Mouse (Mus musculus) kidney, postnatal 0 days (tissue): Measurements from ENCODE around the gene Cyp3a57. TPM values are rescaled to one million over a fixed set of nuclear protein-coding genes. Genes with fewer than 3 reads are reported as not detected.
"Not testable (repeated sequence)": the region's sequence is repeated elsewhere in the genome, so short reads cannot be mapped to it uniquely, and the experiment has no call there.

Source experiments
- ATAC-seq: fragments of 200-750 bp; cut with Nextera tagmentation; replicated peaks from 2 replicates; pipeline ENCODE4 v1.8.0; 2017; ENCODE audit warnings: low read depth, moderate number of reproducible peaks, moderate TSS enrichment, moderate library complexity; ENCODE audit not compliant: low FRiP score
- DNase-seq: peaks from one replicate; pipeline ENCODE4 v3.0.0-alpha.2; 2016; ENCODE audit warnings: low spot score
- H3K27ac ChIP-seq: fragments of 300-500 bp; sonication (generic); 2 replicates; pipeline ENCODE4 v1.5.1; 2014; ENCODE audit warnings: mild to moderate bottlenecking
- H3K27me3 ChIP-seq: fragments of 300-500 bp; sonication (generic); 2 replicates; pipeline ENCODE4 v1.6.1; 2014; ENCODE audit warnings: low read length, mixed read lengths; ENCODE audit not compliant: insufficient read depth
- H3K36me3 ChIP-seq: fragments of 300-500 bp; sonication (generic); 2 replicates; pipeline ENCODE4 v1.6.1; 2014; ENCODE audit warnings: low read length, mixed read lengths; ENCODE audit not compliant: insufficient read depth
- H3K4me1 ChIP-seq: fragments of 300-500 bp; sonication (generic); replicated peaks from 2 replicates; pipeline ENCODE4 v1.6.1; 2014; ENCODE audit warnings: antibody characterized with exemption, low read length, mixed read lengths; ENCODE audit not compliant: insufficient read depth
- H3K4me2 ChIP-seq: fragments of 300-500 bp; sonication (generic); 2 replicates; pipeline ENCODE4 v1.6.1; 2014; ENCODE audit warnings: mild to moderate bottlenecking, low read length, moderate library complexity, mixed read lengths
- H3K4me3 ChIP-seq: fragments of 300-500 bp; sonication (generic); replicated peaks from 2 replicates; pipeline ENCODE4 v1.5.1; 2014; ENCODE audit warnings: low read depth, low read length
- H3K9ac ChIP-seq: fragments of 300-500 bp; sonication (generic); 2 replicates; pipeline ENCODE4 v1.6.1; 2014; ENCODE audit warnings: low read depth, low read length
- H3K9me3 ChIP-seq: fragments of 300-500 bp; sonication (generic); replicated peaks from 2 replicates; pipeline ENCODE4 v1.6.1; 2016; ENCODE audit warnings: low read length, inconsistent platforms, mixed read lengths
- CTCF ChIP-seq: IDR thresholded peaks from 2 replicates; pipeline ENCODE4 v1.5.1; 2016; ENCODE audit warnings: antibody characterized with exemption, low read depth, mild to moderate bottlenecking, moderate library complexity
- whole genome bisulfite sequencing: fragments of 180-500 bp; shearing (Covaris S2); extraction: QIAGEN DNeasy Blood & Tissue Kit; methylation state at CpG from one replicate; pipeline ENCODE4 v1.1.7; 2014; 5-methylcytosine and 5-hydroxymethylcytosine counted together
- polyA plus RNA-seq: library from polyadenylated mRNA; unstranded; fragments of >200 nt; fragmentation: Nextera tagmentation; extraction: Ambion mirVana; gene quantifications from 2 replicates; pipeline ENCODE4 v1.2.1, GENCODE M21; 2015

Gene Cyp3a57
- polyA plus RNA-seq, 1 experiment from 2014 or later = 0.16 TPM

GRCm38 (mm10) chr5:145317141-145317540, 27.9 kb upstream of the Cyp3a57 start:
- no peak for DNase-seq
- H3K27me3 ChIP-seq = no peaks in the 10 kb centered on the region
- 95% methylated on average over 1 of the region's 1 CpGs for WGBS

GRCm38 (mm10) chr5:145338756-145339155, 6.3 kb upstream of the Cyp3a57 start:
- not testable (repeated sequence) for H3K36me3 ChIP-seq, ATAC-seq, H3K4me2 ChIP-seq, H3K9ac ChIP-seq, H3K4me1 ChIP-seq, H3K27ac ChIP-seq, H3K27me3 ChIP-seq, DNase-seq, H3K9me3 ChIP-seq, H3K4me3 ChIP-seq

More at GRCm38 (mm10) chr5:145317141-145317540, 27.9 kb upstream of the Cyp3a57 start:
- H3K9me3 ChIP-seq = no peaks in the 10 kb centered on the region
- no peak overlapping the region for H3K4me2 ChIP-seq
- H3K9ac ChIP-seq = no peak overlapping the region
- no peak for TF ChIP-seq CTCF
- no peaks in the 10 kb centered on the region for H3K36me3 ChIP-seq
- no peaks in the 10 kb centered on the region for H3K4me1 ChIP-seq
- no peak overlapping the region for H3K4me3 ChIP-seq
- no peak overlapping the region for H3K27ac ChIP-seq
- no peak for ATAC-seq

- ATAC-seq = no peak
Observed at GRCm38 (mm10) chr5:145349697-145350096, 4.6 kb downstream of the Cyp3a57 start.

GRCm38 (mm10) chr5:145353081-145353480, 8.0 kb downstream of the Cyp3a57 start:
- no peak for TF ChIP-seq CTCF
- 86% methylated on average over 1 of the region's 1 CpGs for WGBS
- Histone ChIP-seq H3K9me3 (no peaks in the 10 kb centered on the region), H3K4me2 (no peak overlapping the region), H3K36me3 (no peaks in the 10 kb centered on the region), H3K4me3 (no peak overlapping the region), H3K27me3 (no peaks in the 10 kb centered on the region), H3K27ac (no peak overlapping the region), H3K4me1 (no peaks in the 10 kb centered on the region), H3K9ac (no peak overlapping the region)
- DNase-seq = no peak
- ATAC-seq = no peak

More at GRCm38 (mm10) chr5:145349697-145350096, 4.6 kb downstream of the Cyp3a57 start:
- TF ChIP-seq CTCF = no peak
- no peak overlapping the region for H3K4me3 ChIP-seq
- no peaks in the 10 kb centered on the region for H3K9me3 ChIP-seq
- no peaks in the 10 kb centered on the region for H3K36me3 ChIP-seq
- DNase-seq = no peak
- no peak overlapping the region for H3K9ac ChIP-seq
- no peaks in the 10 kb centered on the region for H3K27me3 ChIP-seq
- no peak overlapping the region for H3K4me2 ChIP-seq
- no peak overlapping the region for H3K27ac ChIP-seq
- no peaks in the 10 kb centered on the region for H3K4me1 ChIP-seq

- not testable (repeated sequence) for ATAC-seq, H3K27ac ChIP-seq, H3K9ac ChIP-seq, H3K4me3 ChIP-seq, H3K36me3 ChIP-seq, H3K4me2 ChIP-seq, H3K9me3 ChIP-seq, H3K27me3 ChIP-seq, DNase-seq, H3K4me1 ChIP-seq
- WGBS = 90% methylated on average over 9 of the region's 9 CpGs
Observed at GRCm38 (mm10) chr5:145415416-145415815, 70.3 kb downstream of the Cyp3a57 start.

- TF ChIP-seq CTCF = no peak
- WGBS = 59% methylated on average over 1 of the region's 1 CpGs
- DNase-seq = no peak
Observed at GRCm38 (mm10) chr5:145422287-145422686, 77.2 kb downstream of the Cyp3a57 start.

GRCm38 (mm10) chr5:145431004-145431403, 85.9 kb downstream of the Cyp3a57 start:
- Histone ChIP-seq H3K4me2 (no peak overlapping the region), H3K36me3 (no peaks in the 10 kb centered on the region), H3K9me3 (no peaks in the 10 kb centered on the region), H3K27ac (no peak overlapping the region), H3K4me3 (no peak overlapping the region), H3K27me3 (no peaks in the 10 kb centered on the region), H3K9ac (no peak overlapping the region), H3K4me1 (no peaks in the 10 kb centered on the region)
- no peak for DNase-seq
- no peak for TF ChIP-seq CTCF
- ATAC-seq = no peak

More at GRCm38 (mm10) chr5:145422287-145422686, 77.2 kb downstream of the Cyp3a57 start:
- H3K9me3 ChIP-seq = no peaks in the 10 kb centered on the region
- H3K27me3 ChIP-seq = no peaks in the 10 kb centered on the region
- no peak for ATAC-seq
- no peak overlapping the region for H3K4me3 ChIP-seq
- no peak overlapping the region for H3K27ac ChIP-seq
- H3K9ac ChIP-seq = no peak overlapping the region
- no peak overlapping the region for H3K4me2 ChIP-seq
- H3K36me3 ChIP-seq = no peaks in the 10 kb centered on the region
- H3K4me1 ChIP-seq = no peaks in the 10 kb centered on the region
